ENCODE assay signal across 11 mouse cellular contexts in genomic region chr5:35299621-35300020, GRCm38 (mm10). TPM values are rescaled to one million over a fixed set of nuclear protein-coding genes. Genes with fewer than 3 reads are reported as not detected.
DNase-seq lines count a peak whose midpoint lies in the region; ATAC-seq lines count a peak whose summit lies in the region.
"Had no signal": no experiment of that assay in that cellular context is flagged by ENCODE, and none has a peak within 500 bp of the region (broad histone marks: within the 10 kb centered on the region; RNA-seq: fewer than 3 reads in every experiment).

No protein-coding gene starts in this region.

- H3K4me3 ChIP-seq in embryonic facial prominence, embryonic 14.5 days (ENCODE audit: low read depth, low read length) = no peak overlapping the region

- ATAC-seq in embryonic facial prominence, embryonic 14.5 days (ENCODE audit: low read depth) = no peak

- H3K27ac ChIP-seq in embryonic facial prominence, embryonic 14.5 days (replicated peaks; ENCODE audit: low read depth, low read length) = no peak overlapping the region

- no peaks in the 10 kb centered on the region for H3K27me3 ChIP-seq in embryonic facial prominence, embryonic 14.5 days (replicated peaks; ENCODE audit: control insufficient read depth, insufficient read depth, low read length)

- no peaks in the 10 kb centered on the region for H3K9me3 ChIP-seq in embryonic facial prominence, embryonic 14.5 days (ENCODE audit: control insufficient read depth, low read length)

- no peaks in the 10 kb centered on the region for H3K4me1 ChIP-seq in embryonic facial prominence, embryonic 14.5 days (ENCODE audit: control insufficient read depth, insufficient read depth, low read length)

- intact Hi-C loops in gastrocnemius, postnatal 14 days (cut with DNase I; ENCODE audit: low total_unique reads) = no loop called here

- WGBS in embryonic facial prominence, embryonic 14.5 days = 18% methylated on average over 3 of the region's 3 CpGs

- no peak overlapping the region for H3K4me2 ChIP-seq in embryonic facial prominence, embryonic 14.5 days (ENCODE audit: low read depth, low read length)

- H3K9ac ChIP-seq in embryonic facial prominence, embryonic 14.5 days (ENCODE audit: low read depth, low read length) = no peak overlapping the region

- H3K36me3 ChIP-seq in embryonic facial prominence, embryonic 14.5 days (ENCODE audit: control insufficient read depth, insufficient read depth, low read length) = no peaks in the 10 kb centered on the region

- peak; percentile 23 for DNase-seq in kidney, adult 18-20 months
- no peak for DNase-seq in kidney, adult 8-10 months
- peak; percentile 26 for DNase-seq in urinary bladder, postnatal 14 days (ENCODE audit: low spot score)
- no peak for DNase-seq in urinary bladder, adult 18-20 months (ENCODE audit: low spot score in 2 of 2)
- DNase-seq in embryonic facial prominence, embryonic 14.5 days (ENCODE audit: low spot score) = peak; percentile 27
- peak; percentile 24 for DNase-seq in yolk sac, embryonic 10.5 days (ENCODE audit: low spot score)
- DNase-seq in gastrocnemius, postnatal 14 days = no peak
- DNase-seq in layer of hippocampus, adult 18-20 months (ENCODE audit: low spot score in 2 of 2) = no peak
- DNase-seq: cerebellum, adult 8-10 months; left cerebral cortex, postnatal 4 days had no signal

RNA-seq across cellular contexts. Expression of gene Adra2c, which starts 21.5 kb away (rescaled TPM):
- polyA plus RNA-seq in embryonic facial prominence, embryonic 14.5 days (2014; fragmentation: Nextera tagmentation; extraction: Ambion mirVana) = 0.31 and 0.53 TPM in 2 replicates
- under 1 TPM; 0.24 to 0.37 TPM for total RNA-seq in gastrocnemius, postnatal 14 days (2021)
- total RNA-seq in layer of hippocampus, adult 18-20 months (2021) = 10 to 100 TPM; 26.9 to 32.3 TPM
- total RNA-seq: hematopoietic stem cell, adult 5-6 weeks had no signal

Comparison
In these comparisons a context has a peak if more than half of its experiments do, and no peak if none do; other contexts are left out.
1. DNase-seq: peak in kidney, adult 18-20 months (single experiment), urinary bladder, postnatal 14 days (single experiment), embryonic facial prominence, embryonic 14.5 days (single experiment) and yolk sac, embryonic 10.5 days (single experiment); none in kidney, adult 8-10 months (0 of 2), urinary bladder, adult 18-20 months (0 of 2), gastrocnemius, postnatal 14 days (single experiment) and layer of hippocampus, adult 18-20 months (0 of 2).
2. RNA of gene Adra2c, which starts 21.5 kb away (total RNA-seq): 26.9 to 32.3 TPM in layer of hippocampus, adult 18-20 months; 0.24 to 0.37 TPM in gastrocnemius, postnatal 14 days; every median in the first group is over 10 times any median in the second.